Mouse (Mus musculus) liver, embryonic 14.5 days (tissue): Measurements from ENCODE around the gene Galnt11. TPM values are rescaled to one million over a fixed set of nuclear protein-coding genes. Genes with fewer than 3 reads are reported as not detected.
A peak's percentile ranks its signal among the peaks of the same experiment; 100 is the strongest.

Experiments used
- ATAC-seq: fragments of 200-750 bp; cut with Nextera tagmentation; 2 replicates; pipeline ENCODE4 v1.8.0; 2017; ENCODE audit warnings: moderate number of reproducible peaks, mild to moderate bottlenecking, moderate library complexity; ENCODE audit not compliant: insufficient read depth
- DNase-seq, 3 experiments: peaks; one replicate each; pipeline ENCODE4 v3.0.0-alpha.2; 2012 to 2013; ENCODE audit warnings: low read depth in 3 of 3, low spot score in 3 of 3
- H3K27ac ChIP-seq: fragments of 300-500 bp; sonication (generic); 2 replicates; pipeline ENCODE4 v1.5.1; 2014; ENCODE audit warnings: moderate library complexity, mild to moderate bottlenecking, control low read depth, inconsistent platforms
- H3K27me3 ChIP-seq: fragments of 300-500 bp; sonication (generic); 2 replicates; pipeline ENCODE4 v1.6.1; 2014; ENCODE audit warnings: mild to moderate bottlenecking, low read length, moderate library complexity; ENCODE audit not compliant: control insufficient read depth, insufficient read depth
- H3K36me3 ChIP-seq: fragments of 300-500 bp; sonication (generic); replicated peaks from 2 replicates; pipeline ENCODE4 v1.6.1; 2014; ENCODE audit warnings: low read depth; ENCODE audit not compliant: control insufficient read depth, insufficient read depth
- H3K4me1 ChIP-seq, 2 experiments: fragments of 200-500 bp in 1 of 2; fragments of 300-500 bp in 1 of 2; sonication (generic) in 1 of 2; replicated peaks; 2 replicates each; pipeline ENCODE4 v1.6.1; 2012 to 2014; ENCODE audit warnings: antibody characterized with exemption in 1 of 2, inconsistent platforms in 1 of 2, low read length in 1 of 2; ENCODE audit not compliant: control insufficient read depth in 2 of 2, insufficient read depth in 2 of 2
- H3K4me2 ChIP-seq: fragments of 300-500 bp; sonication (generic); 2 replicates; pipeline ENCODE4 v1.6.1; 2014; ENCODE audit warnings: low read depth, mild to moderate bottlenecking, control low read depth, moderate library complexity
- H3K4me3 ChIP-seq, 2 experiments: fragments of 200-500 bp in 1 of 2; fragments of 300-500 bp in 1 of 2; sonication (generic) in 1 of 2; 2 replicates each; pipeline ENCODE4 v1.5.1; 2012 to 2014; ENCODE audit warnings: low read depth in 2 of 2, low read length in 2 of 2, mild to moderate bottlenecking in 2 of 2, control low read depth in 1 of 2, inconsistent platforms in 1 of 2, moderate library complexity in 1 of 2; ENCODE audit not compliant: insufficient read depth in 1 of 2
- H3K9ac ChIP-seq: fragments of 300-500 bp; sonication (generic); replicated peaks from 2 replicates; pipeline ENCODE4 v1.6.1; 2014; ENCODE audit warnings: mild to moderate bottlenecking, control low read depth, moderate library complexity
- H3K9me3 ChIP-seq: fragments of 300-500 bp; sonication (generic); 2 replicates; pipeline ENCODE4 v1.6.1; 2016; ENCODE audit warnings: low read length, mixed read lengths; ENCODE audit not compliant: control insufficient read depth
- CTCF ChIP-seq: IDR thresholded peaks from 2 replicates; pipeline ENCODE4 v1.5.1; 2016; ENCODE audit warnings: antibody characterized with exemption, low read depth, control low read depth
- EP300 ChIP-seq: IDR thresholded peaks from 2 replicates; pipeline ENCODE4 v1.6.1; 2016; ENCODE audit warnings: antibody characterized with exemption, low read depth
- WGBS: fragments of 180-500 bp; shearing (Covaris S2); extraction: QIAGEN DNeasy Blood & Tissue Kit; methylation state at CpG from one replicate; pipeline ENCODE4 v1.1.7; 2014; ENCODE audit not compliant: insufficient replicate concordance; 5-methylcytosine and 5-hydroxymethylcytosine counted together
- polyA plus RNA-seq, 2 experiments: library from polyadenylated mRNA; depleted of rRNA in 1 of 2; stranded (reverse) in 1 of 2; unstranded in 1 of 2; fragments of >200 nt; fragmentation: Nextera tagmentation in 1 of 2; extraction: Ambion mirVana in 1 of 2; gene quantifications; 2 replicates each; pipeline versions ENCODE4 v1.2.1 to v1.2.3; 2012 to 2014

The Galnt11 gene
- polyA plus RNA-seq, 2 experiments = 4.9 to 8.4 TPM

- Histone ChIP-seq H3K36me3 (no peaks in the 10 kb centered on the region), H3K27ac (no peak within 1 kb of the TSS), H3K27me3 (no peaks in the 10 kb centered on the region), H3K4me1 (no peaks in the 10 kb centered on the region), H3K9ac (no peak within 1 kb of the TSS), H3K4me2 (no peak within 1 kb of the TSS), H3K9me3 (no peaks in the 10 kb centered on the region), H3K4me3 (no peak within 1 kb of the TSS)
- ATAC-seq (no peak), DNase-seq (no peak)
- TF ChIP-seq CTCF (no peak), EP300 (no peak)
- WGBS = 84% methylated on average over 1 of the region's 1 CpGs
These were observed 40.6 kb upstream of the Galnt11 start, which contains the start of gene Galntl5 for GRCm38 (mm10) chr5:25181004-25181531. Gene Galntl5, plus strand, starts transcription at chr5:25181460.

GRCm38 (mm10) chr5:25183595-25183994 lies 38.1 kb upstream of the Galnt11 start:
- Histone ChIP-seq H3K9me3 (no peaks in the 10 kb centered on the region), H3K4me3 (no peak overlapping the region), H3K27ac (no peak overlapping the region), H3K4me1 (no peaks in the 10 kb centered on the region), H3K9ac (no peak overlapping the region), H3K27me3 (no peaks in the 10 kb centered on the region), H3K36me3 (no peaks in the 10 kb centered on the region), H3K4me2 (no peak overlapping the region)
- 60% methylated on average over 4 of the region's 4 CpGs for WGBS
- ATAC-seq = no peak
- DNase-seq = no peak
- TF ChIP-seq EP300 = no peak
- no peak for TF ChIP-seq CTCF

- no peak overlapping the region for H3K4me3 ChIP-seq
- no peak for DNase-seq
- H3K36me3 ChIP-seq = no peaks in the 10 kb centered on the region
- no peaks in the 10 kb centered on the region for H3K27me3 ChIP-seq
- 32% methylated on average over 2 of the region's 2 CpGs for WGBS
- no peak overlapping the region for H3K4me2 ChIP-seq
- H3K9me3 ChIP-seq = no peaks in the 10 kb centered on the region
- no peak for TF ChIP-seq EP300
- no peak for TF ChIP-seq CTCF
- no peaks in the 10 kb centered on the region for H3K4me1 ChIP-seq
- H3K9ac ChIP-seq = no peak overlapping the region
- no peak overlapping the region for H3K27ac ChIP-seq
- no peak for ATAC-seq
These were observed 37.1 kb upstream of the Galnt11 start for GRCm38 (mm10) chr5:25184594-25184993.

- ATAC-seq (no peak), DNase-seq (no peak)
- Histone ChIP-seq H3K4me2 (no peak overlapping the region), H3K4me1 (no peaks in the 10 kb centered on the region), H3K27me3 (no peaks in the 10 kb centered on the region), H3K4me3 (no peak overlapping the region), H3K9ac (no peak overlapping the region), H3K9me3 (no peaks in the 10 kb centered on the region), H3K27ac (no peak overlapping the region), H3K36me3 (no peaks in the 10 kb centered on the region)
- TF ChIP-seq EP300 = no peak
- no peak for TF ChIP-seq CTCF
These were observed 34.0 kb upstream of the Galnt11 start for GRCm38 (mm10) chr5:25187727-25188126.

GRCm38 (mm10) chr5:25188802-25189201 lies 32.9 kb upstream of the Galnt11 start:
- no peaks in the 10 kb centered on the region for H3K36me3 ChIP-seq
- H3K27ac ChIP-seq = no peak overlapping the region
- ATAC-seq (no peak), DNase-seq (no peak)
- H3K9ac ChIP-seq = no peak overlapping the region
- no peak overlapping the region for H3K4me2 ChIP-seq
- TF ChIP-seq EP300 (no peak), CTCF (peak; percentile 56)
- H3K4me3 ChIP-seq = no peak overlapping the region
- WGBS = 31% methylated on average over 1 of the region's 1 CpGs
- no peaks in the 10 kb centered on the region for H3K9me3 ChIP-seq
- H3K4me1 ChIP-seq = no peaks in the 10 kb centered on the region
- no peaks in the 10 kb centered on the region for H3K27me3 ChIP-seq
